Mouse (Mus musculus): Measurements from ENCODE around the gene Faap20.

Faap20 gene

DNA sequence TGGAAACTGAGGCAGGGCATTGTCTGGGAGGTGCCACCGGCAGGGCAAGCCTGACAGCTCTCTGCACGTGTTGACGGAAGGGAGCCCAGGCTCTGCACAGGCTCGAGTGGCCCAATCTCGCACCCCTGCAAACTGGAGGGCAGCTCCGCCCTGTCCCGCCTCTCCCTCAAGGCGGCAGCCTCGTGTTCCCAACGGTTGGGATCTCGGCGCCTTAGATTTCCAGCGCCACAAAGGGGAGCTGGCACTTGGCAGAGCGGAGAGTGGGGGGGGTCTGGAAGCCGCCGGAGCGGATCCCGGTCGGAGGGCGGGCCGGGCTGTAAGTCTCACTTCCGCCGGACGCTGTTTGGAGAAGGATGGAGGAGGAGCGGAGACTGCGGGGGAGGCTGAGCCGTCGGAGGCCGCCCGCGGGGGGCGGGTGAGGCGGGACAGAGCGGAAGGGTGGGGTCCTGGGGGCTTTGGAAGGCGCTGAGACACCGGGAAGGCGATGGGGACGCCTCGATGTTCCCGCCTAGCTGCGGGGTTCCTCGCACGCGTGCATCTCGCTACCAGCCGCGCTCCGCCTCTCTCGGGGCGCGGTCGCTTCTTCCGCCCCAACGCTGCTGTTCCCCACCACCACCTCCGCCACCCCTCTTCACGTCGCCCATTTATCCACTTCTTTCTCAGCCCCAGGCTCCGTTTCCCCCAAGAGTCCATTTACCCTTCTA is at the start of gene Faap20:
TSS of gene Faap20 (plus strand) at position 155 of the 704 bp plus-strand sequence.
- peak; percentile 91 for DNase-seq (ENCODE audit: low spot score)

DNA sequence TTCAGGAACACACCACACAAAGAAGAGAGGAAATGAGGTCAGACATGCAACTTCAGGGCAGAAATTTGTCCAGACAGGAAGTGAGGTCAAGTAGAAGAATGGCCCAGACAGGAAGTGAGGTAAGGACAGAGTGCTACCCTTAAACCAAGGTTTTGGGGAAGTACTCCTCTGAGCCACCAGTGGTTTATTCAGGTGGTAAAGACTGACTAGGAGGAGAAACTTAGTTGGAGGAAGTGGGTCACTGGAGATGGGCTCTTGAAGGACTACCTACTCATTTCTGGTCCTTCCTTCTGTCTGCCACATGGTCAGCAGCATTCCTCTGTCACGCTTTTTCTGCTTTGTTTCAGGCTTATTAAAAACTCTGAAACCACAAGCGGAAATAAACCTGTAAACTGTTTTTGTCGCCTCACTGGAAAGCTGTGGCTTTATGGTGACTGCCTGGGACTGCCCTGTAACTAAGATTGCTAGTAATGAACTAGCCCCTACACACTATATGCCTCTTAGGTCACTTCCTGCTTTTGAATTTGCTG is 48.7 kb upstream of the Faap20 start:
- no peak for DNase-seq (ENCODE audit: low spot score)

DNA sequence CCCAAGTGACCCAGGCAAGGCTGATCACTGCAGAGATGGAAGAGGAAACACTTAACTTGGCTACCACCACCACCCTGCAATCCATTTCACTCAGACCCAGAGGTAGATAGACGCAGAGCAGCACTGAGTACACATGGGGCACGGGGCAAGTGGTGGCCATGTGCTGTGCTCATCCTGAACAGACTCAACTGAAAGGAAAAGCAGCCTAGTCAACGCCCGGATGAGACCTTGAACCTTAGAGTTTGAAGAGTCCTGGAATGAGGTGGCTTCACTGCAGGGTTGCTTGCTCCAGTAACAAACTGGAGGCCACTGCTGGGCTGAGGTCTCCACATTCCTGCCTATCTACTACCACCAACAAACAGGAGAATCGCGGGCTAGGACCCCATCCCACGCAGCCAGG is 47.8 kb upstream of the Faap20 start:
- DNase-seq (ENCODE audit: low spot score) = no peak

DNA sequence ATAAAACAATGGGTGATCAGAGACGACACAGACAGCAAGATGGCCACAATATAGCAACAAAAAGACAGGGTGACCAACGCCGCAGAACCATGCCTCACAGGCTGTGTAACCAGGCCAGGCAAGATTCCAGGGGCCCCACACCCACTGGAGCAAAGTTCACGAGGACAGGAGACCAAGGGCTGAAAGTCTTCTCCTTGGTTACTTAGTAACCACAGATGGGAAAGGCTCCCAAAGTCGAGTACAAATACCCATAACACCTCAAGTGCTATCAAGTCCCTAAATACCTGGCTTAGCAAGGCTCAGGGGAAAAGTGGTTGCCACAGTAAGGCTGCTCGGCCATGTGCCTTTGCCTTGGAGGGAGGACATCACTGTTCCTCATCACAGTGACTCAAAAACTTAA is 43.7 kb upstream of the Faap20 start:
- no peak for DNase-seq (ENCODE audit: low spot score)

DNA sequence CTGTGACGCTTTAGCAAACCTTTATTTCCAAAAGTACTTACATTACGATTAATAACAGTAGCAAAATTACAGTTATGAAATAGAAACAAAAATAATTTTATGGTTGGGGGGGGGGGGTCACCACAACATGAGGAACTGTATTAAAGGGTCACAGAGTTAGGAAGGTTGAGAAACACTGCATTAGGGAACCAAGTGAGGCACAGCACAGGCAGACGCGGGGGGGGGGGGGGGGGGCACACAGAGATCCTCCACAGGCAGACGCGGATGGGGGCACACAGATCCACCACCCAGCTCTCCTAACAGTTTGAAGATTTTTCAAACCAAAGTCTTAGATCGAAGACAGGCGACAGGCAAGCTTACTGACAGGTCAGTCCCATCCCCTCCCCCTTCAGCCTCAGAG is 43.1 kb upstream of the Faap20 start:
- no peak for DNase-seq (ENCODE audit: low spot score)

DNA sequence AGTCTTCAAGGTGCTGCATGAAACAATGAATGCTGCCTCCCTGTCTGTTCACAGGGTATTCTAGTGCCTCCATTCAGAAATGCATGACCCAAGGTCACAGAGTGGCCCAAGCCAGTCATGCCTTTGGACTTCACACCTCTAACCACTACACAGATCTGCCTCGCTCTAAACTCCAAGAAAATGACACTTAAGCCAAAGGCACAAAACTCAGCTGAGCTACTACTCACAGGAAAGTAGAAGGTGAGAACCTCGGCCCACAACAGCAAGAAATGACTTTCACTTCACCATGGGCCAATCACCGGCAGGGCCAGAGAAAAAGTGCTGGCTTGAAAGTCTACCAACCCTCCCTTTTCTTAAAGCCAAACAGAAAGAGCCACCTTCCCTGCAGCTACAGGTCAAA is 41.8 kb upstream of the Faap20 start:
- no peak for DNase-seq (ENCODE audit: low spot score)

DNA sequence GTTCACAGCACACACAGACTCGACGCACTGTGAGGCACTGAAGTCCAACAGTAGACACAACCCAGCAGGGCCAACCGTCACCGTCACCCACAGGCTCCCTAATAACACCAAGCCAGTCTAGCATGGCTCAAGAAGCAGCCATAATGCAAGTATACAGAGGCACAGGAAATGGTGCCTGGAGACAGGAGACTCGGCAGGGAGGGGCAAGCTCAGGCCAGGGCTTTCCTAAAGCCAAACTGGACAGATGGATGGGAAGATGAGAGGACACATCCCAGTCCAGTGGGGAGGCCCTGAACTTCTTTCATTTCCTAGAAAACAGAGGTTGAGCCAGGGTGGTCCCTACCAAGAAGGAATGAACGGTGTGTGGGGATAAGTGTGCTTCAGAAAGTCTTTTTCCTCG is 41.0 kb upstream of the Faap20 start:
- DNase-seq (ENCODE audit: low spot score) = no peak

DNA sequence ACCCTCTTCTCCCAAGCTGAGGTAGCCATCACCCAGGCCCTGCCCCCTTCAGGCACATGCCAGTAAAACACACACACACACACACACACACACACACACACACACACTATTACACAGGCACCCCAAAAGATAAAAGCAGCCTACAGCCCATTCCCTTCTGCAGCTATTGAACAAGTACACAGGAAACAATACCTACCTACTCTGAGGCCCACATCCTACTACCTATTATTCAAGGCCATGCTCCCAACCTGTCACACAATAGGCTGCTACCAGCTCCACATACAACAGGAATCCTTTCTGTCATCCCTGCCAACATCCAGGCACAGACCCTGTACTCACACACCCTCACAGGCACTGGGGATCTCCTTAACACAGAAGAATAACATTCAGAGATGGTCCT is 40.5 kb upstream of the Faap20 start:
- no peak for DNase-seq (ENCODE audit: low spot score)

DNA sequence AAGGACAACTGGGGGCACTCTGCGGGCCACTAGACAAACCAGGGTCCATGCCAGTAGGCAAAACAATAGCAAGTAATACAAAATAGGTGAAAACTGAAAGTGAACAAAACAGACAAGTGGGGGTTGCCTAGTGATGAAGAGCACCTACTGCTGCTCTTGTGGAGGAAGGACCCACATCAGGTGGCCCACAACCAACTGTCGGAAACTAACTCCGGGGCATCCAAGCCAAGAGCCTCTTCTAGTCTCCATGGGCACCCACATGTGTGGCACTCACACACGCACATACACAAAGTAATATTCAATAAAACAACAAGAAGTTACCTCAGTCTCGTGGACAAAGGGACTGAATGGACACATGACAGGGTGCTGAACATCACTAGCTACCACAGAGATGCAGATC is 40.1 kb upstream of the Faap20 start:
- no peak for DNase-seq (ENCODE audit: low spot score)

DNA sequence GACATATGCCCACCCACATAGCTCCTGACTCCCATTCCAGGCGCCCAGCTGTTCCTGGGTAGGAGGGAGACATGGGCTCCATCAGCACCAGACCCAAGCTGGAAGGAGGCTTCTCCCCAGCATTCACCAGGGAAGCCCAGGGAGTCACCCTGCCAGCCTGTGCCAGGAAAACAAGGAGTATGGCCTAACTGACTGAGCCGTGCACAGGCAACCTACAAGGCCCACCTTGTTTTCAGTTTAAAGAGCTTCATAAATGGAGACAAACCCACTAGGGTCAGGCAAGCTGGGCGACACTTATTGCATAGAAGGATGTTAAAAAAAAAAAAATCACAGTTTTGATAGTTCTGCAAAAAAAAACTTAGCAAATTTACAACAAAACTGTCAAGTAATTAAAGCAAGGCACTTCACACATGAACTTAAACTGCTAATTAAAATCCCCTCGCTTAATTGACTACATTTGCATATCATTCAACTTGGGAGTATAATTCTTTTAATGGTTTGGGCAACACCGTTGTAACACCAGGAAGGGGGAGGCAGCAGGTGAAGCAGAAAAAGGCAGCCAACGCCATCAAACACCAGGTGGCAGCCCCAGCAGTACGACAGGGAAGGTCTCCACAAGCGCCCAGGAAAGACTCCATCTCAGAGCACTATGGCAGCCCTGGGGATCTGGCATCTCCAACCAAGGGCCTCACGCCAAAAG is 36.4 kb upstream of the Faap20 start:
- DNase-seq (ENCODE audit: low spot score) = no peak

DNA sequence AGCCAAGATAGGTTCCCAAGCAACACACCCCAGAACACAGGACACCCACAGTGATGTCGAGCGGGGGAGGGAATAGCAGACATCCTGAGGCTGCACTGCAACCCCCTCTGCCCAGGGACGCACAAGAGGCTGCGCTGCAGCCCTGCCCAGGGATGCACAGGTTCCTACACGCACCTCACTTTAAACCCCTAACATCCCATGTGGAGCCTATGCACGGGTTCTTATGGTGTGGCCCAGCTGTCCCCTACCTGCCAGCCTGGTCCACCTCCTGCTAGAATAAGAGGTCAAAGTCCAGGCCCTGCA is 35.9 kb upstream of the Faap20 start:
- no peak for DNase-seq (ENCODE audit: low spot score)

DNA sequence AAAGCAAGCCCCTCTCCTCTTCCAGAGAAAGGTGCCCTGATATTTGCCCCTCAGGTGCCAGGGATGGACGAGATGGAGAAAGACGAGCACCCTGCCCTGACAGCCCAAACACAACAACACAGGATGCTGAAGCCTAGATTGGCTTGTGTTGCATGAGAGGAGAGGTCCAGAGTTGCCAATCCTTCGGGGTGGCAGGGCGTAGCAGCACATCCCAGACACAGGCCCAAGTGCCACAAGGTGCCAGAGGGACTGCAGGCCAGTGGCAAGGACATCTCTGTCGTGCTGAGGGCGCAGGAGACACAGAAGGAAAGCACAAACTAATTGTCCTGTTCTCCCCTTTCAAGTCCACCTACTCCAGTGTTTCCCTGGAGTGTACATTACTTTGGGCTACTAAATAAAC is 35.4 kb upstream of the Faap20 start:
- DNase-seq (ENCODE audit: low spot score) = no peak

DNA sequence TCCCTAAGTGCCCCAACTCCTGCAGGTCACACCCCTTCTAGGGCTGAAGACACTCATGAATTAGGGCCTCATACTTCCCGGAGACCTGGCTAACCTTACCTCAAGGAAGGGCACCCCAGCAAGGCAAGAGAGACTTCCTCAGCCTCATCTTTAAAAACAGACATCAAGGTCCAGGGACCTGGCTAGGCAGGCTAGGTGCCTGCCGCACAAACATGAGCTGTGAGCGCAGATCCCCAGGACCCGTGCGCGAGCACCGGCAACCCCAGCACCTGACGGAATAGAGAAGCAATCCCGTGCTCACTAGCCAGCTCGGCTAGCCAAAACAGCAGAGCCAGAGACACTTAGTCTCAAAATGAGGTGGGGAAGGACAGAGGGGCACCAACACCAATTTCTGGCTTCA is 34.8 kb upstream of the Faap20 start:
- DNase-seq (ENCODE audit: low spot score) = no peak

DNA sequence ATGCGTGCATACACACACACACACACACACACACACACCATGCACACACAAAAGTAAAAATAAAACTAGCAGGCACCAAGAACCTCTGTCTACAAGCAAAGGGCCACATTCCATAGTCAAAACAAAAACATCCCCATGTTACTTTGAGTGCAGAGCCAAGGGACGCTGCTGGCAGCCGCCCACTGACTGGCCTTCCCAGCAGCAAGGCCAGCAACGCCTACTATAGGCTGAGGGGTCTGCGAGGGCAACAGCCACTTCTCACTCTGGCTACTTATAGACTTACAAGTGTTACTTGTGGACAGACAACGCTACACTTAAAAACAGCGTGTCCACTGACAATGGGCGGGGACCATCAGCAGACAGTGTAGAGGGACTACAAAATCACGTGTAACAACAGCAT is 34.4 kb upstream of the Faap20 start:
- DNase-seq (ENCODE audit: low spot score) = no peak

DNA sequence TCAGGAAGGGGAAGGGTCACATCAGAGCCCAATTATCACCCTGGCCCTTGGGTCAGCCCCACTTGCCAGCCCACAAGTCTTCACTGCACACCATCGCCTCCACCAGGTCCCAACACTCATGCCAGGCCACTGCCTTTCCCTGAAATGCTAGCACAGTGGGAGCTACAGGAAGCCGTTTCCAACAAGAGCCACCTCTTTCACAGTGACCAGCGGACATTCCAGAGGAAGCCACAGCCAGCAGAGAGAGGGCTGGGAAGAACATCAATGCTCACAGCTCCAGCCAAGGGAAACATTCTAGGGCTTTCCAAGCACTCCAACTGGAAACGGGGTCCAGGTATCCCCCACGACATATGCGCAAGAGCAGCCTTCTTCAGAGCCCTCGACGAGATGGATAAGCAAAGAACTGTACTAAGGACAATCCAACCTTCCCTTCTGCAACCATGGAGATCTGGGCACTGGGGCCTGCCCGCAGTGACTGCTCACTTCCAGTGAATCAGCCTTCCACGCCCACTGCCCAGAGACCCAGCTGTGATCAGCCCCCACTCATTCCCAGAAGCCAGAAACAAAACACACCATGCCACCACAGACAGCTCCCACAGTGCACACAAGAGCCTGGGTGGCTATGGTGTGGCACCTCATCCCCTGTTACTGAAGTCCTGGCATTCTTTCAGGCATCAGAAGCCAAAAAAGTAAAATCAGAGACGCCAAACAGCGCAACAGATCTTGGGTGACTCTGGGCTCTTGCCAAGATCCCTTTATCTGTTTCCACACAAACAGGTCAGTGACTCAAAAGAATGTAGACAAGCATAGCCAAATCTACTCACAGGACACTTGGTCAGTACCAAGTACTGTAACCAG is 33.6 kb upstream of the Faap20 start:
- DNase-seq (ENCODE audit: low spot score) = no peak

DNA sequence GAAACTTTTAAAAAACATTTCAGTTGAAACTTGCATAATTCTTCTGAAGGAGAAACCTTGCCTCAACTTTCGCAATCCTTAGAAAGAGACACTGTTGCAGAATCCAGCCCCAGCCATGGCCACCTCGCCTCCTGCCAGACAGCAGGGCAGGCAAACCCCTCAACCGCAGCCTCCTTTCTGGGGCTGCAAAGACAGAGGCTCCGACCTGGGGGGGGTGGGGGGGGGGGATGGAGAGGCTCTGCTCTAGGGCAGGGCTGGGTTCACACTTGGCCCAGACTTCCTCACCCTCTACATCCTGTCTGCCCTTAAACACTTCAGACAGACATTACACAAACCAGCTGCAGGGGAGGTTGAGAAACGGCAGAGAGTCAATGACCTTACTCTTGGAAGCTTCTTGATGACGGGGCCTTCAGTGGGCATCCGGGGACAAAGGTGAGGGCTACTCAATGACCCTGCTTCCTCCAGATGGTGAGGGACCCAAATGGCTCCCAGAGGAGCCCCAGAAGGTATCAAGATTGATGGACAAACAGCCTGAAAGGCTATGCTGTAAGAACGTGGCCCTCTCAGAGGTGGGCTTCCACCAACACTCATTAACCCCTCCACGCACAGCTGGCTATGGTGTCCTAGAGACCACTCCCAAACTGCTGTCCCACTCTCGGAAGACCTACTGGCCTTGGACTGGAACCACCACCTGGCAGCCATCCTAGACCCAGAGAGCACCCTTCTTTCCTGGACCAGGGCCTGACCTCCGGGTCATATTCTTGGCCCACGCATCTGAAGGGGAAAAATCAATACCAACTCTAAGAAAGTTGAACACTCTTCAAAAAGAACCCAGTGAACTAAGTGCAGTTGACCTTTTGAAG is 32.1 kb upstream of the Faap20 start:
- no peak for DNase-seq (ENCODE audit: low spot score)

DNA sequence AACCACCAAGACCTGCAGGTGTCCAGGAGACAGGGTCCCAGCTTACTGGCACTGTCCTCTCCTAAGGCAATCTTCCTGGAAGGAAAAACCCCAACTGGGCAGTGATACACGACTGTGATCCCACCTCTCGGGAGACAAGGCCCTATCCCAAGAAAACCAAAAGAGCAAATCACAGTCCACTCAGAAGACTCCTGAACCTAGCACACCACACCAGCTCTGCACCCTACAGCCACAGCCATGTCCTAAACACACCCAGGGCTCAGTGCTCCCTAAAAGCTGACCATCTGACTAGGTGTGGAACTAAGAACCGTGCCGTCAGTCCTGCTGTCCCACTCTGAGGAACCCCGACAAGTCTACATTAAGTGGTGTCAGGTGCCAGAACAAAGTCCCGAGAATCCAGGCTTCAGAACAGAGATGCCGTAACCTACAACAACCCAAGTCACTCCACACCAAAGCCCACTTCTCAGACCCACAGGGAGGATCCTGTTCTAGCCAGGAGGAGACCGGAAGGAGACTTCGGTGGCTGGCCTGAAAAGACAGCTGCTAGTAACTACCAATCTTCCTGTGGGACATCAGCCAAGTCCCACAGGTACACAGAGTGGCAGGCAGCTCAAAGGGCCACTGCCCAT is 31.4 kb upstream of the Faap20 start:
- DNase-seq (ENCODE audit: low spot score) = no peak

DNA sequence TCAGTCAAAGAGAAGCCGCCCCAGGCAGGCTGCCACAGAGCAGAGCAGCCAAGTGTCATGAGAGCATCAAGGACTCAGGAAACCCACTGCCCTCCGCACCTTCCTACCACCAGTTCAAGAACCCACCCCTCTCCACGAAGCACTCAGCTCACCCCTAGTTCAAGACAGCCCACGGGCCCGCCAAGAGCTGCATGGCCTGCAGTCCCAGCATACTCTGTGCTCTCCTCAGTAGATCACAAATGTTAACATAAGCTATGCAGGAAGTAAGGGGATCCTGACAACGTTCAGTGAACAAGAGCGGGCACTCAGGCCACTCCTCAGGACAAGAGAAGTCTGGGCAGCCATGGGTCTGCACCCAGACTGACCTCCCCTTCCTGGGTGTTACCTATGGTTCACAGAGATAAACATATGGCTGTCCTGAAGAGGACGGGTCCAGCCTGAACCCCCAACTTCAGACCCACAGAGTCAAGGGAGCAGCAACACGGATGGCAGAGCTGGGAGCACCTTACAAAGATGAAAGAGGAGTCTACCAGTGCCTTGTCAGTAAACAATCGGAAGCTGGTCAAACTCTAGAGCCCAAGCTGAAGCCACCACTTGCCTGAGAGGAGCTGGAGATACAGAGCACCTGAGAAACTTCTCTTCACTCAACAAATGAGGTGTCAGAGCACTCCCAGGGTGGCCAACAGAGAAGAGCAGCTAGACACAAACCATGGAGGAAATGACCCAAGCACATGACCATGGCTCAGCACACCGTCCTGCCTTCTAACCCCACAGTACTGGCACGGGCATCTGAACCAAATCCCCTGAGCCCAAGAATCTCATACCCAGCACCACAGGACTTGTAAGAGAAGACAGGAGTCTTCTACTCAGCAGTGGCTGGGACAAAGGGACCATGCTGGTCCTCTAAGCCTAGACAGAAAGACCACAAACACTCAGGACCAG is 30.1 kb upstream of the Faap20 start:
- no peak for DNase-seq (ENCODE audit: low spot score)

DNA sequence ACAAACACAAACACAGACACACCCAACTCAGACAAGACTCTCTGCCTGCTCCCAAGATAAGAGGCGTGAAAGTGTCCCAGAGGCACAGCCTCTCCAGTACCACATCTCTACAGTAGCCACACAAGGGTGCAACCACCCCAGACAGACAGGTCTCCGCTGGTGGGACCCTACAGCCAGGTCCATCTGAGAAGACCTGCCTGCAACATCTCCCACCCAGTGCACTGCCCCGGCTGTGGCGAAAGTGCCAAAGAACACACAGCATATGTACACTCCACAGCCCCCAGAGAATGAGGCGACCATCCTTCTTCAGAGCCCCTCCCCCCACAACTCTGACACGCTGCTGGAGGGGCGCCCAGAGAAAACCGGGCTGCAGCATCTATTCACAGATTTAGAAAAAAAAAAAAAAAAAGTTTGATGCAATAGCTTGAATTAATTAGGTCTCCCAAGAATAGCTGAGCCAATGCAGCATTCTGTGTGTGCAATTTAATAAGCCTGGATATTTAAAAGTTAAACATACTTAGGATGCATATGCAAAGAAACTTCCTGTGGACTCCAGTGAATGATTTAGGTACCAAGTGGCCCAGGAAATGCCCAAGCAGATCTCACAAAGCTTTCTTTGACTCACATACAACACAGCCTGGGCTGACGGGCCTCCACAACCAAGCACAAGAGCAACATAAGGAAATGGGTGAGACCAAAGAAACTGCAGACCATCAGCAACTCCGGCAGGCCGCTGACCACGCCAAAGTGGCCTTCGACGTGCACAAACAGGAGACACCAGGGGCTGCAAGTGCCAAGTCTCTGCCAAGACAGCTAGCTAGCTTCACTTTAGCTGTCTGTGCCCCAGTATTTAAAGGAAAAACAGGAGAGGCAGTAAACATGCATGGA is 29.1 kb upstream of the Faap20 start:
- peak; percentile 69 for DNase-seq (ENCODE audit: low spot score)

All from testis, postnatal 10 days (tissue).